Mouse (Mus musculus) layer of hippocampus, adult 2 months (tissue): ENCODE data around the gene Agrp. TPM values are rescaled to one million over a fixed set of nuclear protein-coding genes. Genes with fewer than 3 reads are reported as not detected.

ENCODE experiments used
- DNase-seq, 2 experiments: peaks; one replicate each; pipeline ENCODE4 v3.0.0; 2022; ENCODE audit warnings: low spot score in 2 of 2
- H3K27ac ChIP-seq: fragments of 200-600 bp; 2 replicates; pipeline ENCODE4 v1.8.1; 2022
- H3K4me3 ChIP-seq: fragments of 200-600 bp; 2 replicates; pipeline ENCODE4 v1.8.1; 2022; ENCODE audit warnings: mild to moderate bottlenecking
- CTCF ChIP-seq: fragments of 200-600 bp; conservative IDR thresholded peaks from 2 replicates; pipeline ENCODE4 v1.8.1; 2022; ENCODE audit warnings: antibody characterized with exemption, mild to moderate bottlenecking, moderate library complexity
- total RNA-seq, 2 experiments: library from RNA; stranded (reverse); gene quantifications; 2 replicates each; pipeline ENCODE4 v1.2.3; 2021

Agrp gene
- total RNA-seq, 2 experiments from 2014 or later: not detected

DNA sequence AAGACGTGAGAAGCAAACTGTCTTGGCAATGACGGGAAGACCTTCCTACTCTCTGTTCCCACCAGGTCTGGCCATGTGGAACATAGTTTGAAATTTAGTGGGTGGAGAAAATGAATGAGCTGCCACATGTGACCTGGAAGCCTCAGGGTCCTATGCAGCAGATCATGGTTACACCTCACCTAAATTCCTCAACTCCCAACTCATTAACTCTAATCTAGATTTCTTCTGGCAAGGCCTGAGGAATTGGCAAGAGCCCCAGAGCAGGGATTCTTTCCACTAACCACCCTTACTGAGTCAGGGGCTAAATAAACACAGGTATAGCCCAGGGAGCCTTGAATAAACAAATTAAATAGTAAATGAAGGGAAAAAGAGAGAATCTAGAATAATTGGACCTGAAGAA lies 85.2 kb downstream of the Agrp start:
- no peak overlapping the region for H3K27ac ChIP-seq
- no peak for TF ChIP-seq CTCF
- DNase-seq: no peak
- no peak overlapping the region for H3K4me3 ChIP-seq

DNA sequence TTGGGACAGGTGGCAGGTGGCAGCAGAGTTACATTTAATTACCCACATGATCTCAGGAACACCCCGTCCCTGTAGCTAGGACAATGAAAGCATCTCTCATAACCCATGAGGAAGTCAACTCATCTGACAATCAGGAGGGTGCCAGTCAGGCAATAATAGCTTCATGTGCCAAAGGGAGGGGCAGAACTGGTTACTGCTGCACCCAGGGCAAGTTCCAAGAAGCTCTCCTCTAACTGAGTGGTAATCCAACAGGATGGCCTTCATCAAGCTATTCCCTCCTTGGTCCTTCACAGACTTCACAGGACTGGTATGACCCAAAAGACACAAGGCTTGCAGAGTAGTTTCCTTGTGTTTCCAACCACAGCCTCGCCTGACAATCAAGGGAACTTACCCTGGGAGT lies 87.1 kb downstream of the Agrp start:
- TF ChIP-seq CTCF: no peak
- H3K27ac ChIP-seq: no peak overlapping the region
- DNase-seq: no peak
- H3K4me3 ChIP-seq: no peak overlapping the region

DNA sequence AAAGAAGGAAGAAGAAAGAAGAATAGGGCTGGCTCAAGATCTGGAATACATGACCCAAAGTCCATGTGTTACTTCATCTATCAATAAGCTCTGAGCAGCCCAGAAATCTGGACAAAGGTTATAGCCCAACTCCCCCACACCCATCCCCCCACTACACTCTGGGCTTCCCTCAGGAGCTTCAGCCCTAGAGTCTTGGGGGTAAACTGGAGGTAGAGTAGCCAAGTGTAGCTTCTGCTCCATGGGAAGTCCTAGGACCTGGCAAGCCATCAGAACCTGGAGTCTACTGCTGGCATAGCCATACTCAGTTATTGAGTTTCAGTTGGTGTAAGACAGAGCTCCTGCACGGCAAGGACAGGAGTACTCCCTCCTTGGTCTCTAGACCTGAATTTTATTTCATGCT lies 87.7 kb downstream of the Agrp start:
- H3K27ac ChIP-seq: no peak overlapping the region
- TF ChIP-seq CTCF: no peak
- no peak for DNase-seq
- no peak overlapping the region for H3K4me3 ChIP-seq

DNA sequence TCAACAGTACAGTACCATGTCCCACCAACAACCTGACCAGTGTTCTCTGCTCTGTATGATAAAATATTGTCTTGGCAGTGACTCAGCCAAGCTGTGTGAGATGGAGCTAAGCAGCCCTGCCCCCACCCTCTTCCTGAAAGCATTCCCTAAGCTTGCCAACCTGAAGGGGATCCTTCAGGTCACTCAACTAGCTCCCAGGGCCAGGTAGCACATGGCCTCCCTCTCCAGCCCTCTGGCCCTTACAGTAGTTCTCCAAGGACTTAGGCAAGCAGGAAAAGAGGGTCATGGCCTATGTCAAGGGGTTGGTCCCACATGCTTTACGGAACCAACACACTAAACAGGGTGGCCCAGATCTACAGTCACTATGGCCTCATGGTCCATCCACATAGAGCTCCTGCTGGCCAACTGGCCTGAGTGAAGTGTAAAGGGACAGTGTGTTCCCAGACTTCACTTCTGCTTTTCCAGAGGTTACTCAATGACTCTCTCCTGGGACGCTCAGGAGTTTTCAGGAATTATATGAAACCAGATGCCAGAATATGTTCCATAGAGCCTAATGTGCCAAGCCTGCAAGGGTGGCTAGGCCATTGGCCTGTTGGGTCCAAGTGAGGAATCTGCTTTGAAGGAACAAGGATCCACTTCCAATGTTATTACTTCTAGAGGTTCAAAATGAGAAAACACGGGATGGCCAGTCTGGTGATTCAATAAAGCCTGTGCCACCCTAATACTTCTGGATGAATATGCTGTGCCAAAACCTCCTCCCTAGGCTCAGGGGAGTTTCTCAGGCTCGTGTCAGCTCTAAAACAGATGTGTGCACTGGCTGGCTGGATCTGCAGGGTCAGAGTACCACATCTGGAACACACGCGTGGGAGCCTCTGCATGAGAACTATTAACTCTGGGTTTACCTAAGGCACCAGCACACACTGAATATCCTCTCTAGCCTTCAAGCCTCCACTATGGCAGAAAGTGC lies 90.5 kb downstream of the Agrp start:
- H3K27ac ChIP-seq: no peak overlapping the region
- no peak overlapping the region for H3K4me3 ChIP-seq
- no peak for TF ChIP-seq CTCF
- DNase-seq: no peak

DNA sequence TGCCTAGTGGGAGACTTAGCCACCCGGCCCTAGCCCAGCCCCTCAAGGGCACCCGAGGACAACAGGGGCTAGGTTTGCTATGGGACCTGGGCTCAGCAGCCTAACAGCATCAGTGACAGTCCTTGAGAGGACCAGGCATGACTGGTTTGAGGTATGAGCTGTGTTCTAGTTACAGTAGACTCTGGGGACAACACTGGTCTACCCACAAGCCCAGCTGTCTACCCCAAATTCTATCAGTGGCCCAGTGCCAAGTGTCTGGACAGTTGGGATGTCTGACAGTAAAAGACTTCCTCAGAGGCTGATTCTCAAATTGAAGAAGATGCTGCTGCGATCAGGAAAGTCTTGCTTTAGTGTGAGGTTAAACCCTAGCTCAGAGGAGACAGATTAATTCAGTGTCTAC lies 91.9 kb downstream of the Agrp start:
- peak overlapping the region; percentile 49; the same call in 1 of the 2 replicates for H3K27ac ChIP-seq
- peak in 1 of 2 experiments; percentile 26 for DNase-seq
- no peak for TF ChIP-seq CTCF
- H3K4me3 ChIP-seq: no peak overlapping the region

DNA sequence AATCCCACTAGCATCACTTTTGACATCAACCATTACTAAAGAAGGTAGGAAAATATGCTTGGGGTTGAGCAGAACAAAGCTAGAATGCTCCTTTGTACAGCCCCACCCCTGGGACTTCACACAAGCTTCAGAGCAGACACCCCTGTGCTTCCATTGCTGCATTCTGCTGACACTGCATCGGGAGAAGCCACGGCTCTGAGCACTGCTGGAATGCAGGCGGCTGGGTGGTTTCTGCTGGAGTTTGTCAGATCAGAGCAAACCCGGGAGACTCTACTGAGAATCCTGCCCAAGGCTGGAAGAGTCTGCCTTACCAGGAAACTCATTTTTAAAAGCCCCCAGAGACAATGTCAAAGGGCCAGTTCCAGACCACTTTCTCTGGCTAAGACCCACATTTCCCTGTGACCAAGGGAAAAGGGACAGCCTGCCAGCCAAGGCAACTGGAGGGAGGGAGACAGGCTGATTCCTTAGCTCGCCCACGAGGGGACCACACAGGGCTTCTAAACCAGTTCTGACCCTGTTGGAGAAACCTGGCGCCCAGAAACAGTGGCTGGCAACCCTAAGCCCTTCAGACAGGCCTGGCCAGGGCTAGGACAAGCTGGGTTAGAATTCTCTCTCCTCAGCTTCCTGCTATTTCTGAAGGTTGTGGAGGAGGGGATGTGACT lies 92.5 kb downstream of the Agrp start:
- Histone ChIP-seq H3K4me3 (no peak overlapping the region), H3K27ac (peak overlapping the region; percentile 49)
- no peak for TF ChIP-seq CTCF
- no peak for DNase-seq

DNA sequence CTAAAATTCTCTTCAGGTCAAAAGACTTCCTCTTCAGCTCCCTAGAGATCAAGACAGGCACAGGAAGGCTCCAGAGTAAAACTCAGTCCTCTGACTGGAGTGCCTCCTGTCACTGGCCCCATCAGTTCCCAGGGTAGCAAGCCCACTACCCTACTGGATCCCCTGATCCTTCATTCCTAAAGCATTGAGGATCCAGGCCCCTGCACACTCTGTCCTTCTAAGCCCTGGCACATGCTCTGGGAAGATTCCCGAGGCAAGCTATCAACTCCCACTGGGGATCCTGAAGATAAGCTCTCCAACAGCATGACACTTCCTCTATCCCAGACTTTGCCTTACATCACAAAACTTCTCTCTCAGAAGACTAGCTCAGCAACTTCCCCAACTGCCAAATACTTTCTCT lies 93.5 kb downstream of the Agrp start:
- H3K4me3 ChIP-seq: no peak overlapping the region
- H3K27ac ChIP-seq: peak overlapping the region; percentile 49; the same call in 1 of the 2 replicates
- no peak for TF ChIP-seq CTCF
- DNase-seq: no peak

DNA sequence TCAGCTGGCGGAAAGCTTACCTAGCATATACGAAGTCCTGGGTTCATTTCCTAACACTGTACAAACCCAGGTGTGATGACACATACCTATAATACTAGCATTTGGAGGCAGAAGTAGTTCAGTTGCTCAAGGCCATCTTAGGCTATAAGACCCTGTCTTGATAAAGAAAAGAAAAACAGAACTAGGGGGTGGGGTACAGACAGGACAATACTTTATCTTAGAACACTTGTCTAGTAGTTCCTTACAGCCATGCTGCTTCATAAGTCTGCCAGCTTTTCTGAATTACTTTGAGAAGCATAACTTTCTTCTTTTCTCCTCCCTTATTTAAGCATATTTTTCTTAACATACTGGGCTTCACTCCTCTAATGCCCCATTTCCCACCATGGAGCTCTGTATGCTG lies 94.4 kb downstream of the Agrp start:
- Histone ChIP-seq H3K27ac (no peak overlapping the region), H3K4me3 (no peak overlapping the region)
- DNase-seq: no peak
- no peak for TF ChIP-seq CTCF

DNA sequence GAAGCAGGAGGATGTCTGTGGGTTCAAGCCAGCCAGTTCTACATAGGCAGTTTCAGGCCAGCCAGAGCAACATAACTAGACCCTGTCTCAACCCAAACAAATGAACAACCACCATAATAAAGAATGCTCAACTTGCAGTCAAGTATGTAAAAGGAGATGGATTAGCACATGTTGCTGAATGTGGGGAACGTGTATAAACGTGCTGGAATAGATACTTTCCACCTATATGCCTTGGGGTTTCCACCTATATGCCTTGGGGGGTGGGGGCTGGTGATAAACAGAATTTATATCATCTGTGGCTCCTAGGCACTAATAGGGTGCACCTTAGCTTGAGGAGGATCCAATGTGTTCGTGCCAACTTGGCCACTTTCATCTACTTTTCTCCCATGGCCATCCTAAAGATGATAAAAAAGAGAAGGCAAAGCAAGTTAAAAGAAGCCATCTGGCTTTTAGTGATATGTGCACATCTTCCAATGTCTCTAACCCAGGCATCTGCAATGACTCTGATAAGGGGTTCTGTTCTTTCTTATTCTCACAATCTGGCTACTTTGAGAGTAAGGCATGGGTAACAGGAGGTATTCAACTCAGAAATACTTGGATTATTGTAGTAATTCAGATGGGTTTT lies 95.0 kb downstream of the Agrp start:
- no peak overlapping the region for H3K4me3 ChIP-seq
- no peak for TF ChIP-seq CTCF
- no peak for DNase-seq
- no peak overlapping the region for H3K27ac ChIP-seq

DNA sequence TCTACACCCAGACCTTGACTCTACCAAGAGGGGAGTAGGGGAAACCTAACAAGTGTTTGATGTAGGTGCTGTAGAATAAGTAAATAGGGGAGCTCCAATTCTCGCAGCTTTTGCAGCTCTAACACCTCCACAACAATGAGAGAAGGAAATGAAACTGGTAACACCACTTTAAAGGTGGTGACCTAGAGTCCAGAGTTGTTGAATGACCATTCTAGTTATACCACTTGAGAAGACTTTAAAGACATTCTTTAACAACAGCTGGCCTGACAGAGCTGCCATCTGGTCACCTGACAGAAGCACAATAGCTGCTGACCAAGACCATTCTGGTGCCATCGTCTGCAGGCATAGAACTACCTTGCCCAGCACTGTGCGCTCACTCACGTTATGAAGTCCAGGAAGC lies 98.3 kb downstream of the Agrp start:
- Histone ChIP-seq H3K27ac (no peak overlapping the region), H3K4me3 (no peak overlapping the region)
- DNase-seq: no peak
- no peak for TF ChIP-seq CTCF

DNA sequence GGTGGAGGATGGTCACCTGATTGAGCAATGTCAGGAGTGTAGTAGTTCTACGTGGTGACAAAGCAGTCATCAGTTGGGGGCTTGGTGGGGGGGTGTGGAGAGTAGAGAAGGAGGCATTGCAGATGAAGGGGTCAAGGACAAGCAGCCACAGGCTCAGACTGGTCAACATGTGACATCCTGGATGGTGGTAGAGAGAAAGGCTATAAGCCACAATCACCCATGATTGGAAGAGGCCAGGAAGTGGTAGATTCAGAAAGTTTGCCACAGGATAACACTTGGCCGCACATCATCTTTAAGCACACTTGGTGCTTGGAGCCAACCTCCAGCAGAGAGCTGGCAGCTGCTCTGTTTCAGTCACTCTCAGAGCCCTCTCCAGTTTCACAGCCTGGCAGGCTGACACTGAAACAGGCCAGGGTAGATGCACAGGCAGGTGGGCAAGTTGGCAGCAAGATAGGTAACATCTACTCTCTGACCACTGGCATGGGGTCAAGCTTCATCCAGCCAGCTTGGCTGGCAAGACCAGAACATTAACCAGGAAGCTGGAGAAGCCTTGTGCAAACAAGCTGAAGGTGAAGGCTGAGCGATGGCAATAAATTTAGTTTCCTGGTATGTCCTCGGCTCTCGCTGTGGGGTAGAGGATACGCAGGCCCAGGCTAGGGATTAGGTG lies 100.0 kb downstream of the Agrp start:
- DNase-seq: no peak
- H3K4me3 ChIP-seq: no peak overlapping the region
- peak overlapping the region; percentile 1; the same call in 1 of the 2 replicates for H3K27ac ChIP-seq
- no peak for TF ChIP-seq CTCF

DNA sequence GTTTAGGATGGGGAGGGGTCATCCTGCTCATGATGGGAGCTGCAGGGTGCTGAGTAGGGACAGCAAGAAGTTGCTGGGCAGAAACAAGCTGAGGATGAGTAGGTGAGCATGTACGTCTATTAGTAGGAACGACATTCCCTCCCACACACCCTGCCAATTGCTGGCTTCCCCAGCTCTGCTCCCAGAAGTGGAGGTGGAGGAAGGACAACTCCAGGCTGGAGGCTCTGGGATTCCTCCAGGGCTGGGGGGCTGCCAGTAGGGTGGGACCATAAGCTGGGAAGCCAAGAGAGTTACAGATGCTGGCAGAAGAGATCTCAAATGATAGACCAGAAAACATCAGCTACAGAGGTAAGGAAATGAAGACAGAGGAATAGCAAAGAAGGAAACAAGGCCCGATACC lies 100.6 kb downstream of the Agrp start:
- TF ChIP-seq CTCF: no peak
- Histone ChIP-seq H3K4me3 (no peak overlapping the region), H3K27ac (no peak overlapping the region)
- no peak for DNase-seq

DNA sequence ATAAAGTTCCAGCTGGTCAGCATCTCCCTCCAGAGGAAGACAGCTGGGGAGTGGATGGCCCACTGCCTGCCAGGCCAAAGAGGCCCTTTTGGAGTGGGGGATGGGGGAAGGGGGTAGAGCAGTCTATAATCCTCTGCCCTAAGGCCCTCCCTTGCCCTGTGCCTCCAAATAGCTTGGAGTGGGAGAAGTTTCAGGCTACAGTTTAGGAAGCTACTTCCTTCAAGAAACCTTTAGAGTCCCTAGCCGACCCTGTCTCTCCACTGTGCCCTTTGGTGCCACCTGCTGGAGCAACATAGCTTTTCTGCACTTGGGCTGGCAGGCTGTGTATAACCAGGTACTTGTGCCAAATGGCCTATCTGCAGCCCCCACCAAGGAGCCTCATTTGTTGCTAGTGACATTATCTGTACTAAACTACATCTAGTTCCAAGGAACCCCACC lies 103.3 kb downstream of the Agrp start:
- TF ChIP-seq CTCF: peak; percentile 85
- Histone ChIP-seq H3K27ac (no peak overlapping the region), H3K4me3 (no peak overlapping the region)
- peak in 1 of 2 experiments; percentile 69 for DNase-seq
